Mouse (Mus musculus) embryonic facial prominence, embryonic 11.5 days (tissue): ENCODE data around the gene Asrgl1. TPM values are rescaled to one million over a fixed set of nuclear protein-coding genes. Genes with fewer than 3 reads are reported as not detected.

Experiments
- ATAC-seq: fragments of 200-750 bp; cut with Nextera tagmentation; replicated peaks from 2 replicates; pipeline ENCODE4 v1.8.0; 2017; ENCODE audit warnings: low read depth; ENCODE audit not compliant: insufficient number of reproducible peaks, low FRiP score, low TSS enrichment
- DNase-seq: peaks from one replicate; pipeline ENCODE4 v3.0.0-alpha.2; 2015; ENCODE audit warnings: low spot score
- H3K27ac ChIP-seq: fragments of 300-500 bp; sonication (generic); replicated peaks from 2 replicates; pipeline ENCODE4 v1.5.1; 2014; ENCODE audit warnings: mild to moderate bottlenecking, low read depth, low read length, control low read depth
- H3K27me3 ChIP-seq: fragments of 300-500 bp; sonication (generic); 2 replicates; pipeline ENCODE4 v1.6.1; 2014; ENCODE audit warnings: mild to moderate bottlenecking, low read length, moderate library complexity, mixed read lengths; ENCODE audit not compliant: control insufficient read depth, insufficient read depth
- H3K36me3 ChIP-seq: fragments of 300-500 bp; sonication (generic); replicated peaks from 2 replicates; pipeline ENCODE4 v1.6.1; 2014; ENCODE audit warnings: low read depth, mild to moderate bottlenecking, low read length, moderate library complexity, mixed read lengths; ENCODE audit not compliant: control insufficient read depth, insufficient read depth
- H3K4me1 ChIP-seq: fragments of 300-500 bp; sonication (generic); 2 replicates; pipeline ENCODE4 v1.6.1; 2014; ENCODE audit warnings: low read length, mixed read lengths; ENCODE audit not compliant: control insufficient read depth, insufficient read depth
- H3K4me2 ChIP-seq: fragments of 300-500 bp; sonication (generic); 2 replicates; pipeline ENCODE4 v1.6.1; 2014; ENCODE audit warnings: low read depth, mild to moderate bottlenecking, control low read depth, low read length, moderate library complexity
- H3K4me3 ChIP-seq: fragments of 300-500 bp; sonication (generic); 2 replicates; pipeline ENCODE4 v1.5.1; 2014; ENCODE audit warnings: low read depth, low read length, control low read depth
- H3K9ac ChIP-seq: fragments of 300-500 bp; sonication (generic); replicated peaks from 2 replicates; pipeline ENCODE4 v1.6.1; 2014; ENCODE audit warnings: mild to moderate bottlenecking, control low read depth, low read length
- H3K9me3 ChIP-seq: fragments of 300-500 bp; sonication (generic); replicated peaks from 2 replicates; pipeline ENCODE4 v1.6.1; 2016; ENCODE audit warnings: mild to moderate bottlenecking, low read length, inconsistent platforms, mixed read lengths; ENCODE audit not compliant: control insufficient read depth
- WGBS: fragments of 180-500 bp; shearing (Covaris S2); extraction: QIAGEN DNeasy Blood & Tissue Kit; methylation state at CpG from one replicate; pipeline ENCODE4 v1.1.7; 2014; 5-methylcytosine and 5-hydroxymethylcytosine counted together
- polyA plus RNA-seq: library from polyadenylated mRNA; unstranded; fragments of >200 nt; fragmentation: Nextera tagmentation; extraction: Ambion mirVana; gene quantifications from 2 replicates; pipeline ENCODE4 v1.2.1, GENCODE M21; 2014

Asrgl1 gene
- polyA plus RNA-seq, 1 experiment from 2014 or later, result 18.3 TPM

DNA sequence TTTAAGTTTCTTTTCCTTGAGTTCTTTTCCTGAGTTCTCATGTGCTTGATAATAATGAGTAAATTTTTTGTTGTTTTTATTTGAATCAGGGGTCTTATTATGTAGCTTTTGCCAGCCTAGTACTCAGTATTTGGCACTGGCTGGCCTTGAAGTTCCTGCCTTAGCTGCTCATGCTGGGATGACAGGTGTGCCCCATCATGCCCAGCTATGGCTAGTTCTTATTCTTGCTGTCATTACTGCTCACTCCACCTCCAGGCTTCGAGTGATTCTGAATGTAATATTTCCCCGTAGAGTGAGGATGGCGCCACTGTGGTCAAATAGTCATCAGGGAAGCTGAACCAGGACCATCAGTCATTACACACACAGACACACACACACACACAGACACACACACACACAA lies 71.6 kb downstream of the Asrgl1 start:
- Histone ChIP-seq H3K9ac (no peak overlapping the region), H3K4me2 (no peak overlapping the region), H3K9me3 (no peaks in the 10 kb centered on the region), H3K4me1 (no peaks in the 10 kb centered on the region), H3K4me3 (no peak overlapping the region), H3K36me3 (no peaks in the 10 kb centered on the region), H3K27ac (no peak overlapping the region), H3K27me3 (no peaks in the 10 kb centered on the region)
- ATAC-seq (no peak), DNase-seq (no peak)
- WGBS, result 97% methylated on average over 3 of the region's 3 CpGs

DNA sequence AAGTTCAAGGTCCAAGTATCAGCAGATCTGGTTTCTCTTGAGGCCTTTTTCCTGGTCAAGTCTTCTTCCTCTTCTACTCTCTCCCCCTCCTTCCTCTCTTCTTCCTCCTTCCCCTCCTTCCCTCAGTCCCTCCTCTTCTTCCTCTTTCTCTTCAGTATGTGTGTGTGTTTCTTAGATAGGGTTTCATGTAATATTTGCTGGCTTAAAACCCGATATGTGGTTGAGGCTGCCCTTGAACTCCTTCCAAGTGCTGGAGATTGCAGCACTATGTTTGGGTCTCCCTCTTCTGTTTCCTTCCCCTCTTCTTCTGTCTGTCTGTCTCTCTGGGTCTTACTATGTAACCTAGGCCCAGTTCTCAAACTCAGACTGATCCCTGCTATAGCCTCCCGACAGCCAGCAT lies 72.6 kb downstream of the Asrgl1 start:
- no peak overlapping the region for H3K27ac ChIP-seq
- no peaks in the 10 kb centered on the region for H3K27me3 ChIP-seq
- WGBS, result 83% methylated on average over 2 of the region's 2 CpGs
- H3K9ac ChIP-seq, result no peak overlapping the region
- no peak overlapping the region for H3K4me3 ChIP-seq
- no peak for ATAC-seq
- H3K9me3 ChIP-seq, result no peaks in the 10 kb centered on the region
- H3K4me1 ChIP-seq, result no peaks in the 10 kb centered on the region
- no peak overlapping the region for H3K4me2 ChIP-seq
- no peaks in the 10 kb centered on the region for H3K36me3 ChIP-seq
- no peak for DNase-seq

DNA sequence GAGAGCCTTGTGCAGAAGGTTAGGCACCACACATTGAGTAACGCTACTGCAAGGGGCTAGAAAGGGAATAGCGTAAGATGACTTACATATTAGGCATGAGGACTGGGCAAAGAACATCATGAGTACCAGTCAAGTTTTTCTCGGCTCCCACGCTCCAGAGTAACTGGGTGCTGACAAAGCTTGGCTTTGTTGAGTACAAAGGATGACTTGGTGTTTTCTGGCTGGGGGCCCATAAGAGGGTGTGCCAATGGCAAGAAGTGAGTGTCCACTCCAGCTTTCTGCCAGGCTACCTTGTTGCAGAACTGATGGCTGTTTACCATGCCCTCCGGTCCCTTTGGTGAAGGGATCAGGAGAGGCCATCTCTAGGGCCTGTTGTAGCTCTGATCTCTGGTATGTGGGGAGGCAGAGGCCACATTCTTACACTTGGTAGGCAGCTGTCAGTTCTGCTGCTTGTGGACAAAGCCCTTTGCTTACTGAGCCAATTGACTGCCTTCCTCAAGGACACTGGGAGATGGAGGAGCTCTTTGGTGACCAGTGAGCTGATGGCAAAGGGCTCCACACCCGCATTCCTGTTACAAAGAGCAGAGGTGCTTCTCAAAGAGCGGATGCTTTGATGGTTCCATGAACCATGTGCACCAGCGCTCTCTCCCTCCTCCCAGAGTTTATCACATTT lies 74.1 kb downstream of the Asrgl1 start:
- Histone ChIP-seq H3K4me2 (no peak overlapping the region), H3K4me1 (no peaks in the 10 kb centered on the region), H3K36me3 (no peaks in the 10 kb centered on the region), H3K27me3 (no peaks in the 10 kb centered on the region), H3K9ac (no peak overlapping the region), H3K9me3 (no peaks in the 10 kb centered on the region), H3K27ac (no peak overlapping the region), H3K4me3 (no peak overlapping the region)
- ATAC-seq, result no peak
- 87% methylated on average over 8 of the region's 8 CpGs for WGBS
- DNase-seq, result no peak

DNA sequence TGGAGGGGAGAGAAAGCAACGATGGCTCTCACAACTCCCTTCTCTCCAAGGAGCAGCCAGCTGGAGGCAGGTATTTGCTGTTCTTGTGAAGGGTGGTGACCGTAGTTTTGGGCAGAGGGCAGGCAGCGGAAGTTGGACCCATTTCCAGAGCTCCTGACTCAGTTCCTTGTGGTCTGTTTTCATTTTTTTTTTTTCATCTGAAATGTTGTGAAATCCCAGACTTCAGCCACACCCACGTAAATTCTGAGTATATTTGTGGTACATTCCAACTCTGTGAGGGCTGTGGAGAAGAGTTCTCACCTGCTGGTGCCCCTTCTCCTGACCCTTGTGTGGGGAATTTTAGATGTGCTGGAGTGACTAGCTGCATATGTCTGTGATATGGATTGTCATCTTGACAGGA lies 75.3 kb downstream of the Asrgl1 start:
- H3K27ac ChIP-seq, result no peak overlapping the region
- no peaks in the 10 kb centered on the region for H3K4me1 ChIP-seq
- DNase-seq, result no peak
- H3K36me3 ChIP-seq, result no peaks in the 10 kb centered on the region
- H3K9me3 ChIP-seq, result no peaks in the 10 kb centered on the region
- no peak for ATAC-seq
- H3K4me3 ChIP-seq, result no peak overlapping the region
- no peak overlapping the region for H3K9ac ChIP-seq
- no peaks in the 10 kb centered on the region for H3K27me3 ChIP-seq
- WGBS, result 72% methylated on average over 4 of the region's 4 CpGs
- H3K4me2 ChIP-seq, result no peak overlapping the region

Other genes with a start within 250 kb of the Asrgl1 start
- 111 and 126 TPM in 2 replicates for gene 1810009A15Rik, start 246.8 kb downstream of the Asrgl1 start, polyA plus RNA-seq
- 0.34 TPM in 1 of 2 replicates, not detected in the other for gene Gm49416, start 246.7 kb downstream of the Asrgl1 start, polyA plus RNA-seq
- gene Ints5, start 242.6 kb downstream of the Asrgl1 start, polyA plus RNA-seq, result 30.5 and 34.6 TPM in 2 replicates
- 97.4 and 114 TPM in 2 replicates for gene Ganab, start 237.6 kb downstream of the Asrgl1 start, polyA plus RNA-seq
- 32.0 and 32.8 TPM in 2 replicates for gene B3gat3, start 215.3 kb downstream of the Asrgl1 start, polyA plus RNA-seq
- gene Rom1, start 206.3 kb downstream of the Asrgl1 start, polyA plus RNA-seq, result 0.72 and 0.81 TPM in 2 replicates
- gene Eml3, start 206.1 kb downstream of the Asrgl1 start, polyA plus RNA-seq, result 8.4 and 9.0 TPM in 2 replicates
- gene Mta2, start 193.8 kb downstream of the Asrgl1 start, polyA plus RNA-seq, result 57.5 and 57.6 TPM in 2 replicates
- 25.5 and 28.0 TPM in 2 replicates for gene Tut1, start 181.8 kb downstream of the Asrgl1 start, polyA plus RNA-seq
- gene Eef1g, start 168.6 kb downstream of the Asrgl1 start, polyA plus RNA-seq, result 535 and 538 TPM in 2 replicates
- gene Ahnak, start 146.4 kb downstream of the Asrgl1 start, polyA plus RNA-seq, result 10.6 and 11.5 TPM in 2 replicates
- gene Scgb1a1, start 47.7 kb downstream of the Asrgl1 start, polyA plus RNA-seq, result not detected in 2 replicates